ENCODE assay signal across 13 mouse cellular contexts in genomic region chr6:29672563-29673411, GRCm38 (mm10). TPM values are rescaled to one million over a fixed set of nuclear protein-coding genes. Genes with fewer than 3 reads are reported as not detected.
A peak's percentile ranks its signal among the peaks of the same experiment; 100 is the strongest.
DNase-seq lines count a peak whose midpoint lies in the region; ATAC-seq lines count a peak whose summit lies in the region.
"Had no signal": no experiment of that assay in that cellular context is flagged by ENCODE, and none has a peak within 500 bp of the region (broad histone marks: within the 10 kb centered on the region; RNA-seq: fewer than 3 reads in every experiment).

No protein-coding gene starts in this region.

- DNase-seq in frontal cortex, postnatal 14 days (ENCODE audit: low spot score in 2 of 2): peak; percentile 8 to 13
- DNase-seq in frontal cortex, postnatal 10 days (ENCODE audit: low spot score in 2 of 2): no peak
- peak; percentile 51 to 58 for DNase-seq in right cerebral cortex, adult 2 months (ENCODE audit: low spot score in 2 of 2)
- no peak for DNase-seq in right cerebral cortex, postnatal 4 days
- peak; percentile 36 to 79 for DNase-seq in left cerebral cortex, postnatal 25 days (ENCODE audit: low spot score in 2 of 2)
- DNase-seq in telencephalon, adult 2 months (ENCODE audit: low read depth, low spot score): peak; percentile 51
- DNase-seq in thymus, postnatal 10 days (ENCODE audit: low spot score in 2 of 2): no peak
- DNase-seq: adrenal gland, adult 8-10 months; cerebellum, adult 9-10 months; kidney, postnatal 25 days had no signal

- intact Hi-C loops in left cerebral cortex, postnatal 25 days (cut with DNase I): no loop called here

- ATAC-seq in activated CD4-positive, CD25-positive, alpha-beta regulatory T cell, adult 4 months: no peak
- ATAC-seq: CD4-positive, CD25-positive, alpha-beta regulatory T cell, adult 4 months; forebrain, embryonic 15.5 days had no signal

RNA-seq across cellular contexts. Expression of gene Tspan33, which starts 21.2 kb away (rescaled TPM):
- total RNA-seq in left cerebral cortex, postnatal 25 days (2021): 10 to 100 TPM; 30.4 to 32.0 TPM
- under 1 TPM in 1 of 2 experiments, not detected in 1; 0.21 TPM for polyA plus RNA-seq in activated CD4-positive, CD25-positive, alpha-beta regulatory T cell, adult 4 months (2017; shearing (Covaris generic))

Comparison
In these comparisons a context has a peak if more than half of its experiments do, and no peak if none do; other contexts are left out.
1. DNase-seq: peak in frontal cortex, postnatal 14 days (2 of 2), right cerebral cortex, adult 2 months (2 of 2), left cerebral cortex, postnatal 25 days (2 of 2) and telencephalon, adult 2 months (single experiment); none in frontal cortex, postnatal 10 days (0 of 2), right cerebral cortex, postnatal 4 days (single experiment) and thymus, postnatal 10 days (0 of 2).